Mouse (Mus musculus) olfactory bulb, adult 2 months (tissue): ENCODE measurements around the gene Rgs5.

Experiments
- CTCF ChIP-seq: fragments of 200-500 bp; IDR thresholded peaks from 2 replicates; pipeline ENCODE4 v1.5.1; 2012; ENCODE audit warnings: low read depth, mild to moderate bottlenecking, low read length, moderate library complexity; ENCODE audit not compliant: insufficient read depth
- POLR2A ChIP-seq: fragments of 200-500 bp; IDR thresholded peaks from 2 replicates; pipeline ENCODE4 v1.6.1; 2012; ENCODE audit warnings: mild to moderate bottlenecking, low read depth, low read length, moderate library complexity; ENCODE audit not compliant: insufficient read depth

- TF ChIP-seq CTCF (no peak), POLR2A (no peak)
Measured at GRCm38 (mm10) chr1:169676751-169677150, 21.4 kb downstream of the Rgs5 start.
